Mouse (Mus musculus) kidney, postnatal 4 days (tissue): ENCODE data around the gene Snx9.

Experiments used
- DNase-seq, 2 experiments: peaks; one replicate each; pipeline ENCODE4 v3.0.0; 2021; ENCODE audit warnings: mixed read lengths in 2 of 2

The Snx9 gene

GRCm38 (mm10) chr17:5886943-5887800 is 46.0 kb downstream of the Snx9 start:
- peak in 1 of 2 experiments; percentile 38 for DNase-seq

- DNase-seq = peak; percentile 94
Measured at GRCm38 (mm10) chr17:5890429-5890828, 49.3 kb downstream of the Snx9 start.

GRCm38 (mm10) chr17:5891933-5892683 is 51.0 kb downstream of the Snx9 start:
- no peak for DNase-seq

DNA sequence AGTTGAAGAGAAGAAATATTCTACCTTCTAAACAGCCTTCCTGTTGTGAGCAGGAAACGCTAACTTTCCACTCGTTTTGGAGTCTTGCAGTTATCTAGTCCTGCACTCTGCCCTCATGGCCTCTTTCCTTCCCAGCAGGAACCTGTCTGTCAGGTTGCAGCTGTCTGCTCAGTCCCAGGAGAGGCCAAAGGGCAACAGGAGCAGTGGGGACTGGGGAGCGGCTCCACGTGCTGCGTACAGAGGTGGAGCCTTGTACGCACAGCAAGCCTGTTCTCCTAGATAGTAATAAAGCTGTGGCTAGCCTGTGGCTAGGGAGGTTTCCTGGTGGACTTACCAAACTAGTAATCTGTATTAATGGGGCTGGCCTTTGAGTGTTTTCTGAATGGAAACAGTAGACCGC is 52.0 kb downstream of the Snx9 start:
- DNase-seq = peak; percentile 36 to 67

- no peak for DNase-seq
Measured at GRCm38 (mm10) chr17:5893574-5894148, 52.5 kb downstream of the Snx9 start.

GRCm38 (mm10) chr17:5896066-5896465 is 54.9 kb downstream of the Snx9 start:
- no peak for DNase-seq

GRCm38 (mm10) chr17:5896607-5897006 is 55.5 kb downstream of the Snx9 start:
- no peak for DNase-seq

DNA sequence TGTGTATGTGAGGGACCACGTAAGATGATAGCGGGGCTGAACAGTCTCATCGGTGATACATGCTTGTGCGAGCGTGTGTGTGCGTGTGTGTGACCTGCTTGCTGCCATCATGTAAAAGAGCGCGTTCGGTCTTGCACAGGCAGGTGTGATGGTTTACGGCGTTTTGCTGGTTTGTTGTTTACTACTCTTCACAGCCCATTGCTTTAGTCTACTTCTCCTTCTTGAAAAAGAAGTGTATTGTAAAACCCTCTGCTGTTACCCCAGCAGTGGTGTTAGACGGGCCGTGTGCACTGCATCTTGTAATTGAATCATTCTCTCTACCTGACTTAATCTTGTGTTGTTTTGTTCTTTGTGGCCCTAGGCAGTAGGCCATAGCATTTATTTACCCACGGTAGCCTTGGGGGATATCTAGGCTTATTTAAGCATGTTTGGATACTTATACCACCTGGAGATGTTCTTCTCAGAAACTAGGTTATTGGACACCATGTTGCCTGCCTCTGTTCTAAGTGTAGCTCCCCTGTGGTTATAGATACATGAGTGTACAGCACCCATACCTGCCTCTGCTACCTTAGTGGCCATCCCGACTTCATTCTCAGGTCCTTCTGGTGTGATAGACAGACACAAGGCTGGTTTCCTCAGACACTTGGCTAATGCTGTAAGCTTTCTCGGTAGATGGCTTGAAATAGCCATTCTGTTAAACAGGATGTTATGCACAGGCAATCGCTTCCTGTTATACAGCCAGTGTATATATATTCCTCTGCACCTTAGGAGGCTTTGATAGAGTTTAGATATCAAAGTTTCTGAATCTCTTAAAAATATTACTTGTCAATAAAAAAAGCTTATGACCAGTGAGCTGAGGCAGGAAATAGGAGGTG is 56.4 kb downstream of the Snx9 start:
- no peak for DNase-seq

DNA sequence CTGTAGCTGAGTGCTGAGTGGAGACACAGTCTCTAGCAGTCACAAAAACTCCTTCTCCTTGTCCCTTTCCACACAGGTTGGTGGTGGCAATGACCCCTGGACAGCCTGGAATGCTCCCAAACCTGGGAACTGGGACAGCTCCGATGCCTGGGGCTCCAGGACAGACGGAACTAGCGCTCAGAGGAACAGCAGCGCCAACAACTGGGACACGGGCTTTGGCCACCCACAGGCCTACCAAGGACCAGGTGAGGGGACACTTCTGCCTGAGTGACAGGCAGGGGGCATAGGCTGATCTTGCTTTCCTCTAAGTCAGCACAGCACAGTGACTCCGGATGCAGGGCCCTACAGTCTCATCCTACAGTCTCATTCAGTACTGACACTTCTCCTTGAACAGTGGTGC is 58.1 kb downstream of the Snx9 start:
- no peak for DNase-seq

- no peak for DNase-seq
Measured at GRCm38 (mm10) chr17:5901381-5901780, 60.3 kb downstream of the Snx9 start.

GRCm38 (mm10) chr17:5903630-5904301 is 62.6 kb downstream of the Snx9 start:
- no peak for DNase-seq

DNA sequence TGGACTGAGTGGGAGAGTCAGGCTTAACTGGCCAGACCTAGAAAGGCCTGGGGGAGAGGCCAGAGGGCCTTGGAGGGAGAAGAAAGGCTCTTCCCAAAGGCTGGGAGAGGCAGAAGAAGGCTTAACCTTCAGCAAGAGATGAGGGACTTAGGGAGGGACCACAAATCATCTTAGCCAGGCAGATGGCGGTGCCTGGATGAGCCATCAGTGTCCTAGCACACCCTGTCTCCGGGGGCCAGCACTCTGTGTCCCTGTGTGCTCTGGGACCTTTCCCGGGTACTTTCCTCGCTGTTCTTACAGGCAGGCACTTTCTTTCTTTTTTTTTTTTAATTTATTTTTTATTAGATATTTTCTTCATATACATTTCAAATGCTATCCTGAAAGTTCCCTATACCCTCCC is 68.6 kb downstream of the Snx9 start:
- DNase-seq = no peak

GRCm38 (mm10) chr17:5911591-5911990 is 70.5 kb downstream of the Snx9 start:
- DNase-seq = no peak

DNA sequence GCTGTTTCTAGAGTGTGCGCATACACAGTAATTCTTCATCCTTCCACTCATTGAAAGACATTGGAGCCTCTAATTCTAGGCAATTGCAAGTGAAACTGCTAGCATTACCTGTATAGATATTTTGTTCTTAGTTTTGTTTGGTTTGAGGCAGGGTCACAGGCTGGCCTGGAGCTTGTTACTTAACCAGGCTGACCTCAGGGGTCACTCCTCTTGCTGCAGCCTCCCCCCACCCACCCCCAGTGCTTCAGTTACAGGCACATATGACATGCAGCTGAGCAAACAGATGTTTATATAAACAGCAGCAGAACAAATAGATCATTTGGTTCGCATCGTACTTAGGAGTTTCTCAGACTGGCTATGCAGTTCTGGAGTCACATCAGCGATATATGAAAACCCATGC is 71.7 kb downstream of the Snx9 start:
- no peak for DNase-seq

DNA sequence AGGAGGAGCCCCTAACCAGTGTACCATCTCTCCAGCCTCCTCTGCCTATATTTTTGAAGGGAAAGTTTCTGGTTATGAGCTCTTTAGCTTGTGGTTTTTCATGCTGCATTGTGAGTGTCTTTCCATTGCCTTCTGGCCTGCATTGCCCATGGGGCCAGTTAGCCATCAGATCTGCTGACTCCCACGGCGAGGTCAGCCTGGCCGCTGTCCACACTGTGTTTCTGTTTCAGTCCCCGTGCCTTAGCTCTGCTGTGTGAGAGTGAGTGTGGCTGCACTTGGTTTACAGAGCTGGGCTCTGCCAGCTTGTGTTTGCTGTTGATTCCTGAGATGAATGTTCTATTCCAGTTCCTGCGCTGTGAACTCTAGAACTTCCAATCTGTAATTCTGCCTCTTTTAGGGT is 73.1 kb downstream of the Snx9 start:
- DNase-seq = peak; percentile 27 to 34

DNA sequence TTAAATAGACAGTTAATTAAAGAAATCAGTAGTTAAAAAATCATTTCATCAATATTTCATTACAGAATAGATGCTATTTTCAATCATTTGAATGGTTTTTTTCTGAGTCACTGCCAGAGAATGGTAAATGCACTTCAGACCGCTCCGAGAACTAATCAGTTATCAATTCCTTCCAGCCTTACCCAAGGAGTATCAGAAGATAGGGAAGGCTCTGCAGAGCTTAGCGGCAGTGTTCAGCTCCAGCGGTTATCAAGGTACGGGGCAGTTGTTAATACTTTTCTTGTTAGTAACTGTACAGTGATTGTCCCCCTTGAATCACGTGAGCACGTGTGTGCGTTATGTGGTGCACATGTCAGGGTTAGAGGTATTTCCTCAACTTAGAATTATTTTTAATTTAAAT is 80.8 kb downstream of the Snx9 start:
- DNase-seq = no peak

- peak; percentile 53 to 58 for DNase-seq
Measured at GRCm38 (mm10) chr17:5923281-5923680, 82.2 kb downstream of the Snx9 start.

DNA sequence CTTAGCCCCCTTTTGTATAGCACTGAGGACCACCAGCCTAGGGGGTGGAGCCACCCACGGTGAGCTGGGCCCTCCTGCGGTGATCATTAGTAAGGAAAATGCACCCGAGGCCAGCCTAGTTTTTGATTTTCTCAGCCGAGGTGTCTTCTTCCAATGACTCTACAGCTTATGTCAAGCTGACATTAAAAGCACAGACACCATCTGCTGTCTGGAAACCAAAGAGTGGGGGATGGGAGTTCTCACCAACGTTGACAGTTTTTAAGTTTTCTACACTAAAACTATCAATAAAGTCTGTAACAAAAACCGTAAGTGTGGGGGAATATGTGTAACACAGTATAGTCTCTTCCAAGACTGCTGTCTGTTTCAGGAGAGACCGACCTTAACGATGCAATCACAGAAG is 83.1 kb downstream of the Snx9 start:
- DNase-seq = no peak

DNA sequence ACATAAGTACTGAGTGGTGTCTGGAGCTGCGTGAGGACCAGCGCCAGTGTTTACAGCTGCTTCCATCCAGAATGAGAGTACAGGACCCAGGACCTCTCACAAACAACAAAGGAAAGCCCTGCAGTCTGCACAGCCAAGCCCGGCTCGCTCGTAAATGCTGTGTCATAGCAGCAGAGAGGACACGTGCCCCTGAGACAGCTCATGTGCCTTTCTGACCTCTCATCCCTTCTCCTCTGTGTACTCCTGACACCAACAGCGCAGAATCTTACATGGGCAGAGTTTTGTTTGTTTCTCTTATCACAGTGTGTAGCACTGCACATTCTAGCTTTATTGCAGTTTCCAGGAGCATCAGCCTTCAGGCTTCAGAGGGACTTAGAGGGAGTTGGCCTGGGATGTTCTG is 85.6 kb downstream of the Snx9 start:
- DNase-seq = no peak

- DNase-seq = no peak
Measured at GRCm38 (mm10) chr17:5929031-5929430, 87.9 kb downstream of the Snx9 start.

GRCm38 (mm10) chr17:5932161-5932560 is 91.0 kb downstream of the Snx9 start:
- no peak for DNase-seq
